In the genomic region with DNA sequence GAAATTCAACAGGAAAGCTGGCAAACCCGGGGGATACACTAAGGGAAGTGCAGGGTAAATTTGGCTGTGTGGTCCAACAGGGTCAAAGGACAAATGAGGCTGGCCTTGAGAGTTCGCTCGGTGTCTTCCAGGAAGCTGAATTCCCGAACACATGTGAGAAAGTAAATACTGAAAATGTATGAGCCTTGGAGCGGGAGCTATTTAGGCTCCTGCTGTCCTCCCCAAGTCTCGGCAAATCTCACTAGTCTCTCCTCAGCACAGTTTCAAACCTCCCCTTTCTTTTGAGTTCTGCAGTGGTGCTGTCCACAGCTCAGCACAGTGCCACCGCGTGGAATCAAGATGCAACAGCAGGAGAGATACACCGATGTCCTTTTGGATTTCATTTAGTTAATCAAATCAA, we compare ENCODE assay signal across 8 mouse cellular contexts. TPM values are rescaled to one million over a fixed set of nuclear protein-coding genes. Genes with fewer than 3 reads are reported as not detected.
DNase-seq lines count a peak whose midpoint lies in the region; ATAC-seq and TF ChIP-seq lines count a peak whose summit lies in the region.

No protein-coding gene starts in this region.

- TF ChIP-seq CTCF in lung, embryonic 14.5 days (IDR thresholded peaks at IDR 0.05; ENCODE audit: low read depth) = peak; percentile 79

- H3K9ac ChIP-seq in heart, embryonic 12.5 days = no peak overlapping the region
- no peak overlapping the region for H3K9ac ChIP-seq in kidney, embryonic 15.5 days
- H3K9ac ChIP-seq in lung, embryonic 14.5 days = 0 out of 2 replicates have a peak overlapping the region, but pooled peaks have one; percentile 17

- no peaks in the 10 kb centered on the region for H3K9me3 ChIP-seq in heart, embryonic 12.5 days (replicated peaks)
- no peaks in the 10 kb centered on the region for H3K9me3 ChIP-seq in kidney, embryonic 15.5 days (replicated peaks)
- H3K9me3 ChIP-seq in lung, embryonic 14.5 days (ENCODE audit: low read depth, low read length) = no peaks in the 10 kb centered on the region

- peak; percentile 46 to 48 for DNase-seq in B cell, adult 2 months
- peak; percentile 47 for DNase-seq in Muller cell, postnatal 12 days (ENCODE audit: inconsistent ontology term)
- peak; percentile 84 for DNase-seq in lung, embryonic 14.5 days
- peak; percentile 72 for DNase-seq in thymus, postnatal 4 days

- no peak overlapping the region for H3K27ac ChIP-seq in heart, embryonic 12.5 days (ENCODE audit: poor library complexity, severe bottlenecking)
- no peak overlapping the region for H3K27ac ChIP-seq in kidney, embryonic 15.5 days
- H3K27ac ChIP-seq in lung, embryonic 14.5 days (ENCODE audit: low read depth) = no peak overlapping the region

- no peaks in the 10 kb centered on the region for H3K36me3 ChIP-seq in heart, embryonic 12.5 days
- no peaks in the 10 kb centered on the region for H3K36me3 ChIP-seq in kidney, embryonic 15.5 days
- no peaks in the 10 kb centered on the region for H3K36me3 ChIP-seq in lung, embryonic 14.5 days (ENCODE audit: insufficient read depth)

- H3K4me3 ChIP-seq in heart, embryonic 12.5 days = no peak overlapping the region
- peak overlapping the region; percentile 29 for H3K4me3 ChIP-seq in kidney, embryonic 15.5 days (replicated peaks)
- peak overlapping the region; percentile 8; the same call in 1 of the 2 replicates for H3K4me3 ChIP-seq in lung, embryonic 14.5 days (ENCODE audit: low read depth, low read length)

- H3K4me2 ChIP-seq in heart, embryonic 12.5 days = peak overlapping the region; percentile 52
- peak overlapping the region; percentile 51 for H3K4me2 ChIP-seq in kidney, embryonic 15.5 days
- peak overlapping the region; percentile 54 for H3K4me2 ChIP-seq in lung, embryonic 14.5 days

- peak; percentile 89 for ATAC-seq in common myeloid progenitor, adult 5-6 weeks (replicated peaks; ENCODE audit: low read depth, poor library complexity, severe bottlenecking)
- peak; percentile 59; the same call in 1 of the 2 replicates for ATAC-seq in heart, embryonic 12.5 days (ENCODE audit: insufficient number of reproducible peaks, low FRiP score)
- ATAC-seq in kidney, embryonic 15.5 days (replicated peaks; ENCODE audit: low FRiP score) = peak; percentile 83
- ATAC-seq in lung, embryonic 14.5 days (ENCODE audit: insufficient read depth) = peak; percentile 76
- ATAC-seq in neutrophil, adult 5-6 weeks (ENCODE audit: extremely low read depth, insufficient number of reproducible peaks, low FRiP score, poor library complexity, severe bottlenecking) = peak; percentile 73; the same call in 1 of the 2 replicates

- 9% methylated on average over 9 of the region's 9 CpGs for WGBS in heart, embryonic 12.5 days
- 5% methylated on average over 9 of the region's 9 CpGs for WGBS in kidney, embryonic 15.5 days
- 8% methylated on average over 9 of the region's 9 CpGs for WGBS in lung, embryonic 14.5 days

- peaks cover 11% of the 10 kb centered on the region; the same call in 1 of the 2 replicates for H3K4me1 ChIP-seq in heart, embryonic 12.5 days (replicated peaks)
- peaks cover 4% of the 10 kb centered on the region; the same call in 1 of the 2 replicates for H3K4me1 ChIP-seq in kidney, embryonic 15.5 days
- no peaks in the 10 kb centered on the region for H3K4me1 ChIP-seq in lung, embryonic 14.5 days (ENCODE audit: insufficient read depth)

- no peaks in the 10 kb centered on the region for H3K27me3 ChIP-seq in heart, embryonic 12.5 days (replicated peaks)
- H3K27me3 ChIP-seq in kidney, embryonic 15.5 days = no peaks in the 10 kb centered on the region
- no peaks in the 10 kb centered on the region for H3K27me3 ChIP-seq in lung, embryonic 14.5 days (ENCODE audit: insufficient read depth, low read length)

RNA-seq across cellular contexts. Expression of a gene that starts 32.8 kb away (rescaled TPM):
- 15.8 and 25.5 TPM in 2 replicates for total RNA-seq in common myeloid progenitor, adult 5-6 weeks (2017)
- 17.2 and 23.1 TPM in 2 replicates for polyA plus RNA-seq in heart, embryonic 12.5 days (2016; fragmentation: Nextera tagmentation; extraction: Ambion mirVana)
- polyA plus RNA-seq in kidney, embryonic 15.5 days (2015; fragmentation: Nextera tagmentation; extraction: Ambion mirVana) = 30.7 and 31.2 TPM in 2 replicates
- 29.6 and 30.4 TPM in 2 replicates for polyA plus RNA-seq in lung, embryonic 14.5 days (2014; fragmentation: Nextera tagmentation; extraction: Ambion mirVana)
- total RNA-seq in neutrophil, adult 5-6 weeks (2017) = 25.1 and 27.5 TPM in 2 replicates
